Mouse (Mus musculus): Measurements from ENCODE around the gene Apex2. TPM values are rescaled to one million over a fixed set of nuclear protein-coding genes. Genes with fewer than 3 reads are reported as not detected.
"Not testable (repeated sequence)": the region's sequence is repeated elsewhere in the genome, so short reads cannot be mapped to it uniquely, and the experiment has no call there.

Apex2 gene
- total RNA-seq, 1 experiment from 2014 or later, result 18.6 TPM

GRCm38 (mm10) chrX:150487811-150488210 lies 101.9 kb downstream of the Apex2 start:
- DNase-seq, result not testable (repeated sequence)

- DNase-seq, result not testable (repeated sequence)
These were observed 103.2 kb downstream of the Apex2 start for GRCm38 (mm10) chrX:150486314-150487030.

GRCm38 (mm10) chrX:150477854-150478780 lies 111.6 kb downstream of the Apex2 start:
- DNase-seq, result peak; percentile 64

- DNase-seq, result no peak
These were observed 118.3 kb downstream of the Apex2 start for GRCm38 (mm10) chrX:150471416-150471815.

Small RNA genes lying within 50 kb of the gene (microRNA-seq; reads per million reads assigned to microRNA genes)
- gene Mir3620, result 0 reads per million in 2 experiments

Other genes with a start within 250 kb of the Apex2 start
- gene Tmem29, start 130.7 kb downstream of the Apex2 start, total RNA-seq (2021), result 27.3 and 28.6 TPM in 2 replicates
- gene Alas2, start 42.5 kb downstream of the Apex2 start, total RNA-seq (2021), result 31.0 and 35.7 TPM in 2 replicates
- gene Pfkfb1, start 1.6 kb downstream of the Apex2 start, total RNA-seq (2021), result 12.1 and 13.2 TPM in 2 replicates
- gene Tro, start 67.7 kb upstream of the Apex2 start, total RNA-seq (2021), result 8.2 and 10.2 TPM in 2 replicates
- gene Maged2, start 224.5 kb upstream of the Apex2 start, total RNA-seq (2021), result 100 and 126 TPM in 2 replicates

All from adrenal gland, postnatal 25 days (tissue).